Mouse (Mus musculus) stomach, postnatal 0 days (tissue): ENCODE data around the gene Tmem63a.

ENCODE experiments used
- CTCF ChIP-seq: IDR thresholded peaks from 2 replicates; pipeline ENCODE4 v1.5.1; 2016; ENCODE audit warnings: antibody characterized with exemption, low read depth, mild to moderate bottlenecking, moderate library complexity
- EP300 ChIP-seq: optimal IDR thresholded peaks from 2 replicates; pipeline ENCODE3; 2016; ENCODE audit warnings: antibody characterized with exemption

- TF ChIP-seq CTCF (no peak), EP300 (no peak)
These were observed 35.5 kb upstream of the Tmem63a start for GRCm38 (mm10) chr1:180906461-180907147.
